Mouse (Mus musculus): Measurements from ENCODE around the gene Adgrg6. TPM values are rescaled to one million over a fixed set of nuclear protein-coding genes. Genes with fewer than 3 reads are reported as not detected.

Gene Adgrg6
- total RNA-seq, 2 experiments from 2014 or later, result 3.2 to 3.3 TPM

- DNase-seq, result peak; percentile 61
Observed at GRCm38 (mm10) chr10:14391025-14391639, 154.3 kb downstream of the Adgrg6 start.

- DNase-seq, result no peak
Observed at GRCm38 (mm10) chr10:14385574-14385973, 159.9 kb downstream of the Adgrg6 start.

- DNase-seq, result peak; percentile 5
Observed at GRCm38 (mm10) chr10:14365065-14365589, 180.3 kb downstream of the Adgrg6 start.

DNA sequence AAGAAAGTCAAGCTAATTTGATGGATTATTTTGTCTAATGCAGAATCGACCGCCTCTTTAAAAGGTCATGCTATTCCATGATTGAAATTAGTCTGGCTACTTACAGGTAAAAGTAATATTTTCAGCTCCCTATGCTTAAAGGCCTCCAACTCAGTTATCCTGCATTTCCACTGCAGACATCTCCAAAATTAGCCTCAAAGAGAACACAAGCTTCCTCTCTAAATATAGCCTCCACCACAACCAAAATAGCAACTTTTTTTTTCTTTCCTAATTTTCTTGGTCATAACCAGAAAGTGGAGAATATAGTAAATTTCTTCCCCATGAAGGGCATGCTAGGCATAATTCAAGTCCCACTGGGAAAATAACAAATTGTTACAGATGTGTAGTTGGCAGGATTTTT lies 182.2 kb downstream of the Adgrg6 start:
- DNase-seq, result no peak

GRCm38 (mm10) chr10:14358271-14358670 lies 187.2 kb downstream of the Adgrg6 start:
- DNase-seq, result no peak

Other genes with a start within 250 kb of the Adgrg6 start
- 10 to 100 TPM; 33.1 to 36.3 TPM for gene Vta1, start 159.9 kb upstream of the Adgrg6 start, total RNA-seq (2021)
- under 1 TPM in 1 of 2 experiments, not detected in 1; 0.14 TPM for gene Nmbr, start 159.9 kb upstream of the Adgrg6 start, total RNA-seq (2021)
- gene Gje1, start 172.6 kb upstream of the Adgrg6 start, total RNA-seq (2021), result not detected